ENCODE assay signal across 8 mouse cellular contexts in the genomic region with DNA sequence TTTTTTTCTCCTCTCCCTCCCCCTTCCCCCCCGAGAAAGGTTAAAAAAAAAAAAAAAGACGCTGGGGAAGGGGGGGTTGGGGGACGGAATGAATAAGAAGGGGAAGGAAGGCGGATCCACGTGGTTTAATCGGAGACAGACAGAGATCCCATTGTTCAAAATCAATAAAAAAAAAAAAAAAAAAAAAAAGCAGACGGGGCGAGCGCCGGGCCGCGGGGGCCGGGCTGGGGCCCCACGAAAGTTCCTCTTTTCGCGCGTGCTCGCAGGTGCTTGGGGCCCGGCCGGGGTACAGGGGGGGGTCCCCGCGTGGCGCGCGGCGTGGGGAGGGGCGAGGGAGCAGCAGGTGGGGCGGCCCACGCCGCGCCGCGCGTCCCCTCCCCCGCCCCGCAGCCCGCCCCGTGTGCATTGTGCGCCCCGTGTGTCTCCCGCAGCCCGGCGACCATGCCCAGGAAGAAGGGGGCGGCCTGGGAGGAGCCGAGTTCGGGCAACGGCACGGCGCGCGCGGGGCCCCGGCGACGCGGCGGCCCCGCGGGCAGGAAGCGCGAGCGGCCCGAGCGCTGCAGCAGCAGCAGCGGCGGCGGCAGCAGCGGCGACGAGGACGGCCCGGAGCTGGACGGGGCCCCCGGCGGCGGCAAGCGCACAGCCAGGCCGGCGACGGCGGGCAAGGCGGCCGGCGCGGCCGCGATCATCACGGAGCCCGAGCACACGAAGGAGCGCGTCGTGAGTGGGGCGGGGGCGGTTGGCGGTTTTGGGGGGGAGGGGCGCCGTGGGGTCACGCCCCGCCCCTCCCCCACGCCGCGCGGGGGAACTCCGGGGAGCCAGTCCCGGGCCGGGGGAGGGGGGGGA. TPM values are rescaled to one million over a fixed set of nuclear protein-coding genes. Genes with fewer than 3 reads are reported as not detected.
DNase-seq lines count a peak whose midpoint lies in the region; ATAC-seq lines count a peak whose summit lies in the region.

No protein-coding gene starts in this region.

- peak overlapping the region; percentile 95 for H3K4me2 ChIP-seq in liver, embryonic 11.5 days
- H3K4me2 ChIP-seq in neural tube, embryonic 11.5 days (ENCODE audit: low read depth): peak overlapping the region; percentile 89

- peaks cover 22% of the 10 kb centered on the region for H3K36me3 ChIP-seq in liver, embryonic 11.5 days (ENCODE audit: control insufficient read depth, insufficient read depth, low read length)
- H3K36me3 ChIP-seq in neural tube, embryonic 11.5 days (ENCODE audit: control insufficient read depth, insufficient read depth, low read length): no peaks in the 10 kb centered on the region

- ATAC-seq in liver, embryonic 11.5 days (replicated peaks; ENCODE audit: low FRiP score): peak; percentile 15; the same call in 1 of the 2 replicates
- 0 out of 2 replicates have a peak, but pooled peaks have one; percentile 30 for ATAC-seq in neural tube, embryonic 11.5 days (ENCODE audit: insufficient read depth, low FRiP score, low TSS enrichment)

- DNase-seq in right cerebral cortex, postnatal 14 days: peak; percentile 43
- no peak for DNase-seq in right cerebral cortex, adult 2 months (ENCODE audit: low spot score in 2 of 2)
- peak; percentile 72 for DNase-seq in embryo, embryonic 10 days (ENCODE audit: low spot score)
- peak; percentile 25 to 55 for DNase-seq in heart, postnatal 36 days
- DNase-seq in liver, embryonic 11.5 days (ENCODE audit: low spot score): peak; percentile 72
- peak; percentile 50 for DNase-seq in neural tube, embryonic 11.5 days (ENCODE audit: low spot score)
- DNase-seq in thymus, postnatal 36 days: peak; percentile 72 to 82
- DNase-seq in cerebellum, adult 18-20 months: no peak

- H3K27me3 ChIP-seq in liver, embryonic 11.5 days (replicated peaks; ENCODE audit: control insufficient read depth, insufficient read depth, low read length): peaks cover 3% of the 10 kb centered on the region
- H3K27me3 ChIP-seq in neural tube, embryonic 11.5 days (ENCODE audit: control insufficient read depth, insufficient read depth, low read length): peaks cover 19% of the 10 kb centered on the region

- no peaks in the 10 kb centered on the region for H3K9me3 ChIP-seq in liver, embryonic 11.5 days (ENCODE audit: control insufficient read depth, low read length)
- no peaks in the 10 kb centered on the region for H3K9me3 ChIP-seq in neural tube, embryonic 11.5 days (ENCODE audit: control insufficient read depth, low read length)

- H3K4me3 ChIP-seq in liver, embryonic 11.5 days (ENCODE audit: low read depth, low read length): peak overlapping the region; percentile 98
- peak overlapping the region; percentile 98 for H3K4me3 ChIP-seq in neural tube, embryonic 11.5 days (ENCODE audit: low read depth, low read length)

- under 1% methylated on average over 77 of the region's 107 CpGs for WGBS in liver, embryonic 11.5 days
- 1% methylated on average over 32 of the region's 107 CpGs for WGBS in neural tube, embryonic 11.5 days

- peak overlapping the region; percentile 100 for H3K27ac ChIP-seq in liver, embryonic 11.5 days (ENCODE audit: low read depth, low read length)
- peak overlapping the region; percentile 100 for H3K27ac ChIP-seq in neural tube, embryonic 11.5 days (ENCODE audit: low read depth, low read length)

- intact Hi-C loops in heart, postnatal 36 days (cut with DNase I): loop anchor here (2.0 kb wide), 1 partner anchor 21 kb away; no protein-coding TSS in a partner anchor

- peak overlapping the region; percentile 99 for H3K9ac ChIP-seq in liver, embryonic 11.5 days (ENCODE audit: low read depth, low read length)
- H3K9ac ChIP-seq in neural tube, embryonic 11.5 days (ENCODE audit: low read length): peak overlapping the region; percentile 94

- H3K4me1 ChIP-seq in liver, embryonic 11.5 days (replicated peaks; ENCODE audit: control insufficient read depth, insufficient read depth, low read length): peaks cover 36% of the 10 kb centered on the region
- peaks cover 23% of the 10 kb centered on the region for H3K4me1 ChIP-seq in neural tube, embryonic 11.5 days (ENCODE audit: control insufficient read depth, insufficient read depth, low read length)

RNA-seq across cellular contexts. Expression of a gene that starts 1.6 kb away (rescaled TPM):
- 10 to 100 TPM; 14.0 to 14.8 TPM for total RNA-seq in heart, postnatal 36 days (2021)
- polyA plus RNA-seq in liver, embryonic 11.5 days (2014; fragmentation: Nextera tagmentation; extraction: Ambion mirVana): 66.7 and 74.5 TPM in 2 replicates
- 76.3 and 79.9 TPM in 2 replicates for polyA plus RNA-seq in neural tube, embryonic 11.5 days (2014; fragmentation: Nextera tagmentation; extraction: Ambion mirVana)

RNA-seq across cellular contexts. Expression of a gene that starts 36.1 kb away (rescaled TPM):
- 10 to 100 TPM; 62.5 to 65.0 TPM for total RNA-seq in heart, postnatal 36 days (2021)
- polyA plus RNA-seq in liver, embryonic 11.5 days (2014; fragmentation: Nextera tagmentation; extraction: Ambion mirVana): 5.0 and 6.7 TPM in 2 replicates
- polyA plus RNA-seq in neural tube, embryonic 11.5 days (2014; fragmentation: Nextera tagmentation; extraction: Ambion mirVana): 20.1 and 25.3 TPM in 2 replicates

RNA-seq across cellular contexts. Expression of a gene that starts 40.5 kb away (rescaled TPM):
- not detected for total RNA-seq in heart, postnatal 36 days (2021)
- polyA plus RNA-seq in liver, embryonic 11.5 days (2014; fragmentation: Nextera tagmentation; extraction: Ambion mirVana): not detected in 2 replicates
- polyA plus RNA-seq in neural tube, embryonic 11.5 days (2014; fragmentation: Nextera tagmentation; extraction: Ambion mirVana): not detected in 2 replicates

Comparison
In these comparisons a context has a peak if more than half of its experiments do, and no peak if none do; other contexts are left out.
1. DNase-seq: peak in right cerebral cortex, postnatal 14 days (single experiment), embryo, embryonic 10 days (single experiment), heart, postnatal 36 days (2 of 2), liver, embryonic 11.5 days (single experiment), neural tube, embryonic 11.5 days (single experiment) and thymus, postnatal 36 days (2 of 2); none in right cerebral cortex, adult 2 months (0 of 2) and cerebellum, adult 18-20 months (0 of 2).